Mouse (Mus musculus) ES-E14 (cell line): ENCODE measurements at regions not wholly inside any gene's neighbourhood (a gene's known extent, or its start where the extent isn't known, plus 50 kb on each side); places are given as distances from the start of the nearest gene placed in this dataset.

Source experiments
- CHD2 ChIP-seq: IDR thresholded peaks from 2 replicates; pipeline ENCODE4 v1.6.1; 2014; ENCODE audit warnings: mild to moderate bottlenecking, low read depth, low read length, inconsistent platforms
- HCFC1 ChIP-seq: IDR thresholded peaks from 2 replicates; pipeline ENCODE4 v1.6.1; 2012; ENCODE audit warnings: low read length, inconsistent platforms, borderline replicate concordance; ENCODE audit not compliant: insufficient read depth

GRCm38 (mm10) chrX:22739235-22739634 lies 625.6 kb downstream of the Klhl13 start:
- TF ChIP-seq HCFC1 (no peak), CHD2 (no peak)
